Mouse (Mus musculus) kidney, adult 18-20 months (tissue): ENCODE results near the gene Kcnc1.

ENCODE experiments used
- DNase-seq: peaks from one replicate; pipeline ENCODE4 v3.0.0; 2021

Gene Kcnc1

DNA sequence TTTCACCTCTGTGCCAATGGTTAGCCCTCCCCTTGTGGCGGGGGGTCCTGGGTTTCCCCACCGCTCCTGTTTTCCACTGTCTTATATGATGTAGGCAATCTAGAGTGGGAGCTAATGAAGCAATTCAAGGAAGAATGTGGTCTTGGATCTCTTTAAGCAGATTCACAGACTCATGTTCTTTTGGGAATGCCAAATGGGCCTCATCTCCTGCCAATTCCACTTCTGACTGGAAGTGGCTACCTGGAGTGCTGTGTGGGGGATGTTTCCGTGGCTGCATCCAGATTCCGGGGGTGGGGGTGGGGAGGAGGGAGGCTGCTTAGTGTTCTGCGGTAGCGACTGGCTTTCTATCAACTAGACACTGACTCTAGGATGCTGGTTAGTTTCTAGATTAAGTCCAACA is 83.5 kb downstream of the Kcnc1 start:
- no peak for DNase-seq

DNA sequence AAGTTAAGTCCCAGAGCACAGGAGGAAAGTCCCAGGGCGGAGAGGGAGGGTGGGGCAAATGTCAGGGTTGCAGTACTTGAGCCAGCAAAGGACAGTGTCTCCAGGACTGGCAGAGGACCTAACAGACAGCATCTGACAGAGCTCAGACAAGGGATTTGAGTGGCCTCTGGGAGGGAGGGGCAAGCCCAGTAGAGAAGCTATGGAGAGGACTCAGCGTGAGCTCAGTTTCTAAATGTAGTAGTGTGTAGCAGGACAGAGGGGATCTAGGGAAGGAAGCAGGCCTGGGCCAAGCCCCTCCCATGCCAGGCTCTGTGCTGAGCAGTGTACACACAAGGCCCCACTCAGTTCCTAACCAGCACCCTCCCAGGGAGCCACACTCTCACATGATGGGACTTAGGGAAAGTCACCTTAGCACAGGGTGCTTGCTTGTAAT is 85.8 kb downstream of the Kcnc1 start:
- DNase-seq: no peak

DNA sequence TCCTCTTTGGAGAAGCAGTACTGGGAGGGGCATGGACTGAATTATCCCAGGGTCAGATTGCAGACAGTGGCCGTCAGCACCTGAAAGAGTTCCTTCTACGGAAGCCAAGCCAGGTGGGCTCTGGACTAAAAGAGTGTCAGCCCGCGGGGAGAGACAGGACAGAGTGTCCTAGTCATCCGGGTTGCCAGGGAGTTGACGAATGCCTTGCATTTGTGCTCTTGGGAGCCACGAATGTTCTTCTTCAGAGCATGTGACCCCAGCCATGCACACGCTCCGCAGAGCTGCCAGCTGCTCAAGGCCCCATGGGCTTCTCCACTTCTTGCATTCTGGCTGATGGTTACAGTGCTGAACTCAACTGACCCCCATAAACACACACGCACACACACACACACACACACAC is 86.8 kb downstream of the Kcnc1 start:
- DNase-seq: no peak

DNA sequence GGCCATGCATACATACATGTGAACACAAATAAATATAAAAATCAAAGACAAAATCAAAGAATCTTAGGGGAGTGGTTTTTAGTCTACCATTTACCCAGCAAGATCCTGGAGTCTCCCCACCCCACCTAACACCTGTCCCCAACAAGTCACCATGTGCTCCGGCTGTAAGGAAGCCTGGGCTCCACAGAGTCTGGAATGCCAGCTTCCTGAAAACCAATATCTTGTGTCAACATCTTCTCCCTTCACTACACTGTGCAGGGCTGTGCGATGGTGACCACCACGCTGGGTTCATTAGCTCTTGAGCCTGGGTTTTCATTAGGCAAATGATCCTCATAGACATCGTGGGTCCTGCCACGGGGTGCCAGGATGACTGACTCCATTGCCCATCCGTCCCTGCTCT is 87.9 kb downstream of the Kcnc1 start:
- DNase-seq: no peak

- no peak for DNase-seq
Observed at GRCm38 (mm10) chr7:46486761-46487160, 90.5 kb downstream of the Kcnc1 start.

DNA sequence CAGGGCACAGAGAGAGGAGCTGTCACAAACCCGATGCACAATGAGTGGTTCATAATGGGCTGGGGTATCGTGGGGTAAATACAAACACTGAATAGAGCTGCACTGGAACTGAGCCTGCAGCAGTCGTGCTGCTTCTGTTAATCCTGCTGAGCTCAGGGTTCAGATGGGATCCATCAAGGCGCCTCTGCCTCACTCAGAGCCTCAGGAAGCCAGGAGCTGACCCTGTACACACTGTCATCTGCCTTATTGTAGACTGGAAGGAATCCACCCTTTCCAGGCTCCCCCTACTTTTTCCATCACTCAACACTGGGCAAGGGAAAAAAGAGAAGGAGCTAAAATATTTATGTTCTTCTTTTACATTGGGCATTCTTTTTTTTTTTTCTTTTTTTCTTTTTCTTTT is 91.1 kb downstream of the Kcnc1 start:
- no peak for DNase-seq
